Mouse (Mus musculus) embryonic facial prominence, embryonic 12.5 days (tissue): ENCODE measurements around the gene Nlrp4f. TPM values are rescaled to one million over a fixed set of nuclear protein-coding genes. Genes with fewer than 3 reads are reported as not detected.

Experiments
- ATAC-seq: fragments of 200-750 bp; cut with Nextera tagmentation; 2 replicates; pipeline ENCODE4 v1.8.0; 2017; ENCODE audit not compliant: insufficient number of reproducible peaks, insufficient read depth, low FRiP score, low TSS enrichment
- H3K27ac ChIP-seq: fragments of 300-500 bp; sonication (generic); 2 replicates; pipeline ENCODE4 v1.5.1; 2016; ENCODE audit warnings: mild to moderate bottlenecking
- H3K27me3 ChIP-seq: fragments of 300-500 bp; sonication (generic); 2 replicates; pipeline ENCODE4 v1.6.1; 2016; ENCODE audit warnings: mild to moderate bottlenecking, moderate library complexity
- H3K36me3 ChIP-seq: fragments of 300-500 bp; sonication (generic); 2 replicates; pipeline ENCODE4 v1.6.1; 2016; ENCODE audit warnings: mild to moderate bottlenecking
- H3K4me1 ChIP-seq: fragments of 300-500 bp; sonication (generic); 2 replicates; pipeline ENCODE4 v1.6.1; 2016
- H3K4me2 ChIP-seq: fragments of 300-500 bp; sonication (generic); replicated peaks from 2 replicates; pipeline ENCODE4 v1.6.1; 2016; ENCODE audit warnings: mild to moderate bottlenecking, moderate library complexity
- H3K4me3 ChIP-seq: fragments of 300-500 bp; sonication (generic); 2 replicates; pipeline ENCODE4 v1.5.1; 2016; ENCODE audit warnings: mild to moderate bottlenecking
- H3K9ac ChIP-seq: fragments of 300-500 bp; sonication (generic); 2 replicates; pipeline ENCODE4 v1.6.1; 2016; ENCODE audit warnings: mild to moderate bottlenecking, moderate library complexity
- H3K9me3 ChIP-seq: fragments of 300-500 bp; sonication (generic); 2 replicates; pipeline ENCODE4 v1.6.1; 2016; ENCODE audit warnings: mild to moderate bottlenecking, moderate library complexity
- WGBS: fragments of 180-500 bp; shearing (Covaris S2); methylation state at CpG from one replicate; pipeline ENCODE4 v1.1.7; 2016; 5-methylcytosine and 5-hydroxymethylcytosine counted together
- polyA plus RNA-seq: library from polyadenylated mRNA; unstranded; fragments of >200 nt; fragmentation: Nextera tagmentation; extraction: Ambion mirVana; gene quantifications from 2 replicates; pipeline ENCODE4 v1.2.1, GENCODE M21; 2016

Nlrp4f gene
- not detected in 2 replicates for polyA plus RNA-seq

DNA sequence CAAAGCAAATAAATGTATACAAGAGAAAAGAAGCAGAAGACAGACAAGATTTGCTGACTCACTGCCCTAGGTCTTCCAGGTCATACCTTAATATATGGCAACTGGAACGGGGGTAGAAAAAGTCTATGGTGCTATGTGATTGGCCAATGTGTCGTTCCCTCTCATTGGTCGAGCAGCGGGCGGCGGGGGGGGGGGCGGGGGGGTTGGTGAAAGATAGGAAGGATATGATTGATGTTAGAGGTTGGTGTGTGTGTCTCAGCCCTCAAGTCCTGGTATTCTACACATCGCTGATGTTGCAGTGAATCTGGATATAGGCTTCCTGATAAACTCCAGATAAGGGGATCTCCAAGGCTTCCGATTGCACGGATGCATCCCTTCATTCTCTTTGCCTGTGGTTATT is at the start of gene Nlrp4f:
Nlrp4f (minus strand) TSS at position 101 of the 400 bp plus-strand sequence.
- H3K4me2 ChIP-seq: no peak within 1 kb of the TSS
- H3K27ac ChIP-seq: no peak within 1 kb of the TSS
- H3K4me3 ChIP-seq: no peak within 1 kb of the TSS
- no peaks in the 10 kb centered on the region for H3K27me3 ChIP-seq
- no peaks in the 10 kb centered on the region for H3K36me3 ChIP-seq
- H3K9ac ChIP-seq: no peak within 1 kb of the TSS
- no peaks in the 10 kb centered on the region for H3K9me3 ChIP-seq
- ATAC-seq: no peak
- 79% methylated on average over 9 of the region's 10 CpGs for WGBS
- no peaks in the 10 kb centered on the region for H3K4me1 ChIP-seq

DNA sequence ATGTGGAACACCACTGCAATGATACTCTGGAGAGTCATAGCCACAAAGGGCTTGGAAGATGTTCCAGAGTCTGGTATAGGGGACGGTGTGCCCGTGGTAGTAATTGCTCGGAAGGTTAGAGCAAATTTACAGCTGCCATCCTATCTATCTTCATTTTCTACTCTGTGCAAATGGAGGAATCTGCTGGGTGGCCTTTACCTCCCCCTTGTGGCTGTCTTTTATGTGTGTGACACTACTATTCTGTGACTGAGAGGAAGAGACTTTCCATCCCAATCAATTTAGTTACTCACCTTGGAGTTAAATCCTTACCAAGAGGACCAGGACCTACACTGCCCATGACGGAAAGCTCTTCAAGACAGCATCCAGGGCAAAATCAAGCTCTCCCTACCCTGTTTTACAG is 37.5 kb upstream of the Nlrp4f start:
- no peak overlapping the region for H3K4me2 ChIP-seq
- H3K27me3 ChIP-seq: no peaks in the 10 kb centered on the region
- H3K27ac ChIP-seq: no peak overlapping the region
- peaks cover 25% of the 10 kb centered on the region for H3K9me3 ChIP-seq
- H3K4me1 ChIP-seq: peaks cover 8% of the 10 kb centered on the region; the same call in 1 of the 2 replicates
- no peak overlapping the region for H3K9ac ChIP-seq
- no peak overlapping the region for H3K4me3 ChIP-seq
- ATAC-seq: no peak
- 96% methylated on average over 4 of the region's 4 CpGs for WGBS
- peaks cover 17% of the 10 kb centered on the region for H3K36me3 ChIP-seq

GRCm38 (mm10) chr13:65242319-65242787 is 36.6 kb upstream of the Nlrp4f start:
- Histone ChIP-seq H3K9ac (0 out of 2 replicates have a peak overlapping the region, but pooled peaks have one; percentile 66), H3K27ac (no peak overlapping the region)
- WGBS: 40% methylated on average over 27 of the region's 27 CpGs

DNA sequence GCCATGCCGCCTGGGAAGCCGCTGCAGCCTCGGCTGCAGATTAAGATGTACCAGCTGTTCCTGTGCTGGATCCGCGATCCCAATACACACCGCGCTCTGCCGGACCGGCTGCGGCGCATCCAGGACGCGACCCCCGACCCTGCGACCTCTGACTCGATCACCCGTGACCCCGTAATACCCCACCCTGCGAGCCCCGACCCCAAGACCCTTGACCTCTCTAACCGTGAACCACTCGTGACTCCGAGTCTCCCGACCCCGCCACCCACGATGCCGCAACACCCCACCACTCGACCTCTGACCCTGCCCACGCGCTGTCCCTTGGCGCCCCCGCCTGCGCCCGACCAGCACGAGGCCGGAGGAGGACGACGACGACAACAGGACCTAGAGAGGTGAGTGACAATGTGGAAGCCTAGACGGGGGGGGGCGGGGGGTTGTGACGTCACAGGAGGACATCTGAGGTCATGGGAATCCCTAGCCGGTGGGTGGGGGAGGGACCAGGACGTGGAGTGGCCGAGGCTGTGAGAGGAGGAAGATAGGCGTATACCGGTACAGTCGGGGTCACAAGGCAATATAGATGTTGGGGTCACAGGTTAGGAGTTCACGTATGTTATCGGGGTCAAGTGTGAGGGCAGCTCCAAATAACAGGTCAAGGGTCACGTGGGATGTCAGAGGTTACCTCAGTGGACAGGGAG is 36.0 kb upstream of the Nlrp4f start:
- Histone ChIP-seq H3K9ac (peak overlapping the region; percentile 66), H3K36me3 (peaks cover 11% of the 10 kb centered on the region; the same call in 1 of the 2 replicates), H3K4me1 (peaks cover 8% of the 10 kb centered on the region; the same call in 1 of the 2 replicates), H3K4me2 (peak overlapping the region; percentile 100), H3K9me3 (peaks cover 31% of the 10 kb centered on the region), H3K27ac (peak overlapping the region; percentile 92; the same call in 1 of the 2 replicates), H3K27me3 (no peaks in the 10 kb centered on the region), H3K4me3 (peak overlapping the region; percentile 84)
- WGBS: 3% methylated on average over 50 of the region's 51 CpGs
- ATAC-seq: no peak

More at GRCm38 (mm10) chr13:65242319-65242787, 36.6 kb upstream of the Nlrp4f start:
- H3K36me3 ChIP-seq: peaks cover 11% of the 10 kb centered on the region
- peaks cover 8% of the 10 kb centered on the region; the same call in 1 of the 2 replicates for H3K4me1 ChIP-seq
- peak overlapping the region; percentile 100 for H3K4me2 ChIP-seq
- no peak for ATAC-seq
- H3K4me3 ChIP-seq: peak overlapping the region; percentile 84
- peaks cover 27% of the 10 kb centered on the region for H3K9me3 ChIP-seq
- H3K27me3 ChIP-seq: no peaks in the 10 kb centered on the region

DNA sequence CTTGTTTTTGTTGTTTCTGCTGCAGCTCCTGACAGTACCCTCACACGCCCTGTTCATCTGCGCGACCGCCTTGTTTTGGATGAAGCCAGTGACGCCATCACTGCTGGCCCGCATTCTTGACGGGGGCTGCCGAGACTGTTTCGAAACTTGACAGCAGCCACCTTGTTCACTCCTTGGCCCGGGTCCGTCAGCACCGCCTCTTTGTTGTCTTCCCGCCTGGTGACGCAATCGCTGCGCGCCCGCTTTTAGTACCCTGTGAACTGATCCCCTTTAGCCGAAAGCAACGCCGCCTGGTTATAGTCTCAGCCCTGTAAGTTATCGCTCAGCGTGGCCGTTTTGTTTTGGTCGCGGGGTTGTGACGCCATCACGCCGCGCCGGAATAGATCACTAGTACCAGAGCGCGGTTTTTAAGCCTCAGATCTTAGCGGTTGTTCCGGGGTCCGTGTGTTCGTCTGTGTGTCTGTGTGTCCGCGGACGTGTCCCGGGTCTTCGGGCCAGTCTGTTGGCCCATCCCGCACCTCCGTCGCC is 35.4 kb upstream of the Nlrp4f start:
- Histone ChIP-seq H3K9ac (peak overlapping the region; percentile 66), H3K9me3 (peaks cover 29% of the 10 kb centered on the region), H3K4me2 (peak overlapping the region; percentile 100), H3K27ac (peak overlapping the region; percentile 92), H3K36me3 (peaks cover 9% of the 10 kb centered on the region; the same call in 1 of the 2 replicates), H3K4me1 (peaks cover 8% of the 10 kb centered on the region; the same call in 1 of the 2 replicates), H3K27me3 (no peaks in the 10 kb centered on the region), H3K4me3 (peak overlapping the region; percentile 84)
- WGBS: under 1% methylated on average over 45 of the region's 45 CpGs
- ATAC-seq: peak; percentile 77

GRCm38 (mm10) chr13:65240509-65241098 is 34.8 kb upstream of the Nlrp4f start:
- Histone ChIP-seq H3K4me1 (peaks cover 8% of the 10 kb centered on the region; the same call in 1 of the 2 replicates), H3K9me3 (peaks cover 24% of the 10 kb centered on the region), H3K27ac (peak overlapping the region; percentile 92), H3K36me3 (peaks cover 4% of the 10 kb centered on the region; the same call in 1 of the 2 replicates), H3K9ac (peak overlapping the region; percentile 66), H3K4me2 (peak overlapping the region; percentile 100), H3K27me3 (no peaks in the 10 kb centered on the region), H3K4me3 (peak overlapping the region; percentile 84)
- under 1% methylated on average over 28 of the region's 28 CpGs for WGBS
- ATAC-seq: peak; percentile 97

- no peaks in the 10 kb centered on the region for H3K36me3 ChIP-seq
- H3K4me3 ChIP-seq: no peak overlapping the region
- no peak for ATAC-seq
- H3K27ac ChIP-seq: no peak overlapping the region
- H3K9me3 ChIP-seq: peaks cover 10% of the 10 kb centered on the region
- H3K9ac ChIP-seq: no peak overlapping the region
- H3K27me3 ChIP-seq: no peaks in the 10 kb centered on the region
- peaks cover 4% of the 10 kb centered on the region; the same call in 1 of the 2 replicates for H3K4me1 ChIP-seq
- 72% methylated on average over 9 of the region's 9 CpGs for WGBS
- H3K4me2 ChIP-seq: no peak overlapping the region
These were observed 31.4 kb upstream of the Nlrp4f start for GRCm38 (mm10) chr13:65237211-65237610.

DNA sequence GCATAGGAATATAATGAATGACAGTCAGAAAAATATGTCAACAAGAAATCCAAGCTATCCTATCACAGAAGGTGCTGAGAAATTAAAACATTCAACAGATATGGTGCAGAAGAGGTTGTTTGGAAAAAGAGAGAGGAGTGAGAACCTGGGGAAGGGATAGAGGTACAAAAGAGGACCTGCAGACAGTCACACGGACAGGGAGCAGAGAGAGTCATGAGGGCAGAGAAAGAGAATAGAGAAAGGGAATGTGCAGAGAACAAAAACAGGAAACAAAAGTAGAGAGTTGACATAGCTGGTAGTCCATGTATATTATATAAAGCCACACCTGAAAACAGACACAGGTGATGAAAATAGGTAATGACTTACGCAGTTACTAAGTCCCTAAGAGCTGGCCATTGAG is 20.9 kb upstream of the Nlrp4f start:
- H3K36me3 ChIP-seq: no peaks in the 10 kb centered on the region
- H3K9me3 ChIP-seq: no peaks in the 10 kb centered on the region
- no peaks in the 10 kb centered on the region for H3K27me3 ChIP-seq
- H3K9ac ChIP-seq: no peak overlapping the region
- no peak for ATAC-seq
- no peak overlapping the region for H3K27ac ChIP-seq
- H3K4me2 ChIP-seq: no peak overlapping the region
- 84% methylated on average over 2 of the region's 2 CpGs for WGBS
- no peaks in the 10 kb centered on the region for H3K4me1 ChIP-seq
- H3K4me3 ChIP-seq: no peak overlapping the region

- 60% methylated on average over 6 of the region's 6 CpGs for WGBS
- Histone ChIP-seq H3K27ac (no peak overlapping the region), H3K4me2 (no peak overlapping the region), H3K9me3 (0 out of 2 replicates have a peak, but pooled peaks cover 2% of the 10 kb centered on the region), H3K9ac (no peak overlapping the region), H3K4me3 (no peak overlapping the region), H3K36me3 (no peaks in the 10 kb centered on the region), H3K4me1 (no peaks in the 10 kb centered on the region), H3K27me3 (no peaks in the 10 kb centered on the region)
- no peak for ATAC-seq
These were observed 20.2 kb upstream of the Nlrp4f start for GRCm38 (mm10) chr13:65225945-65226344.

DNA sequence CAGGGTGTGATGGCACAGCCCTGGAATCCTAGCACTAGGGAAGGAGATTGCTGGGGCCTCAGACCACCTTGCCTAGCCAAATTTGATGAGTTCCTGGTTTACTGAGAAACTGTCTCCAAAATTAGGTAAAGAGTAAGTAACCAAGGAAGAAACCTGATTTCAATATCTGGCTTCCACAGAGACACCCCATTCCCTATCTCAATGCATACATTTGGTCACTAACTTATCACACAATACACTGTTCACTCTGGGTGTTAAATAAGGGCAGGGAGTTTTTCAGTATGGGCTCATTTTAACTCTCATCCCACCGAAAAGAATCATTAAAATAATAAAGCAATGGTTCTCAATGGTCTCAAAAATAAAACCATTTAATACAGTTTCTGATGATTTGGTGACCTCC is 5.1 kb downstream of the Nlrp4f start:
- Histone ChIP-seq H3K36me3 (no peaks in the 10 kb centered on the region), H3K4me2 (no peak overlapping the region), H3K4me3 (no peak overlapping the region), H3K27me3 (no peaks in the 10 kb centered on the region), H3K27ac (no peak overlapping the region), H3K9me3 (no peaks in the 10 kb centered on the region), H3K4me1 (no peaks in the 10 kb centered on the region), H3K9ac (no peak overlapping the region)
- WGBS: 66% methylated on average over 1 of the region's 1 CpGs
- ATAC-seq: no peak

DNA sequence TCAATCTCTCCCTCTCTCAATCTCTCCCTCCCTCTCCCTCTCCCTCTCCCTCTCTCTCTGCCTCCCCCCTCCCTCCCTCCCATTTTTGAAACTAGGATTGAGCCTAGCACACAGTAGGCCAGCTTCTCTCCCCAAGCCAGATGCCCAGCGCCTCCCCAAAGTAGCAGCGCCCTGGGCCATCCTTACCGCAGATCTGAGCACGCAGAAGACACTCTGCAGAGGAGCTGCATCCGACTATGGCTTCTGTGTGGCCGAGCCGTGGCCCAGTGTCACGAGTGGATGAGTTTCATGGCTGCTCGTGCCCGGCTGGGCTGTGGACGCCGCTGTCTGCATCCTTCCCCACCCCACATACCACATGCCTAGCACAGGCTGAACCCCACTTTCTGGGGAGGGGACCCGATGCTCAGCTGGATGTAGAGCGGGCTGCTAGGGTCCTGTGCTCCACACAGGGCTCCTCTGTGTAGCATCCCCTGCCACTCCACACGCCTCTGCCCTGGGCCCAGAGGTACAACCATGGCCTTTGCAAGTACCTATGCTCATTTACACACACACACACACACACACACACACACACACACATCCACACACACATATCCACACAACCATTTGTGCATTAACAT is 29.2 kb downstream of the Nlrp4f start:
- 56% methylated on average over 15 of the region's 15 CpGs for WGBS
- no peak overlapping the region for H3K4me3 ChIP-seq
- no peak overlapping the region for H3K4me2 ChIP-seq
- H3K27me3 ChIP-seq: no peaks in the 10 kb centered on the region
- no peak overlapping the region for H3K27ac ChIP-seq
- H3K36me3 ChIP-seq: no peaks in the 10 kb centered on the region
- H3K4me1 ChIP-seq: no peaks in the 10 kb centered on the region
- H3K9ac ChIP-seq: no peak overlapping the region
- no peaks in the 10 kb centered on the region for H3K9me3 ChIP-seq
- ATAC-seq: no peak
